Mouse (Mus musculus) gastrocnemius, postnatal 10 days (tissue): ENCODE measurements around the gene Serac1. TPM values are rescaled to one million over a fixed set of nuclear protein-coding genes. Genes with fewer than 3 reads are reported as not detected.

Experiments
- DNase-seq: peaks from one replicate; pipeline ENCODE4 v3.0.0; 2021; ENCODE audit warnings: mixed read lengths
- total RNA-seq, 2 experiments: library from RNA; stranded (reverse); gene quantifications; 2 replicates each; pipeline ENCODE4 v1.2.3; 2021

Gene Serac1
- total RNA-seq, 2 experiments from 2014 or later, result 7.9 to 8.2 TPM

DNA sequence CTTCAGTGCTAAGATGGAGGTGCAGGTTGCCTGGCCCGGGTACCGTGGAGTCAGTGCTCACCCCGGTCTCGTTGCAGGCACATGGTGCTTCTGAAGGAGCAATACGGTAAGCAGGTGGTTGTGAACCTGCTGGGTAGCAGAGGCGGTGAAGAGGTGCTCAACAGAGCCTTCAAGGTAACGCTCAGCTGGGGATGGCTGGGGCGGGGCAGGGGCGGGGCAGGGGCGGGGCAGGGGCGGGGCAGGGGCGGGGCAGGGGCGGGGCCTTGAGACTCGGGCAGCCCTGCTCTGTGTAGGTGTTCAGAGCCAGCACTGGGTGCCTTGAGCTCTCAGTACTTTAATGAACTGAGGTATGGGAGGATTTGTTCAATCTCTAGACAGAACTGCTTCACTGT is 74.3 kb downstream of the Serac1 start:
- no peak for DNase-seq

GRCm38 (mm10) chr17:6003661-6004060 is 75.9 kb downstream of the Serac1 start:
- DNase-seq, result no peak

- no peak for DNase-seq
These were observed 77.0 kb downstream of the Serac1 start for GRCm38 (mm10) chr17:6002563-6002962.

DNA sequence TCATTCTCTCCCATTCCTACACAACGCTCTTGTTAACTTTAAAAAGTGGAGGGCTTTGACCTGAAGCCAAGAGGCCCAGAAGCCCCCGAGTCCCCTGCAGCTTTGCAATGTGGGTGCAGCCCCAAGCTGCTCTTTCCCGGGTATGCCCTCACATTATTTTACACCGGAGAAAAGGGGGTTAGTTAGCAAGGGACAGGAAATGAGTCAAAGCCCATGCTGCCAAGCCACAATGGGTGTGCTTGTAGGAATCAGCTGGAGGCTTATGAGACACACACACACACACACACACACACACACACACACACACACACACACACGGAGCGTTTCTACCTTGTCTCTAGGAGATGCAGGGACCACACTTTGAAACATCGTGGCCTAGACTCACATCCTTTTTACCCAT is 77.7 kb downstream of the Serac1 start:
- no peak for DNase-seq

- no peak for DNase-seq
These were observed 78.2 kb downstream of the Serac1 start for GRCm38 (mm10) chr17:6001389-6001788.

GRCm38 (mm10) chr17:6000864-6001319 is 78.6 kb downstream of the Serac1 start:
- DNase-seq, result no peak

- no peak for DNase-seq
These were observed 80.5 kb downstream of the Serac1 start for GRCm38 (mm10) chr17:5999039-5999543.

- DNase-seq, result no peak
These were observed 81.4 kb downstream of the Serac1 start for GRCm38 (mm10) chr17:5998235-5998500.

- peak; percentile 65 for DNase-seq
These were observed 81.9 kb downstream of the Serac1 start for GRCm38 (mm10) chr17:5997380-5998234.

GRCm38 (mm10) chr17:5996589-5996988 is 83.0 kb downstream of the Serac1 start:
- no peak for DNase-seq

- DNase-seq, result no peak
These were observed 84.9 kb downstream of the Serac1 start for GRCm38 (mm10) chr17:5994606-5995005.

DNA sequence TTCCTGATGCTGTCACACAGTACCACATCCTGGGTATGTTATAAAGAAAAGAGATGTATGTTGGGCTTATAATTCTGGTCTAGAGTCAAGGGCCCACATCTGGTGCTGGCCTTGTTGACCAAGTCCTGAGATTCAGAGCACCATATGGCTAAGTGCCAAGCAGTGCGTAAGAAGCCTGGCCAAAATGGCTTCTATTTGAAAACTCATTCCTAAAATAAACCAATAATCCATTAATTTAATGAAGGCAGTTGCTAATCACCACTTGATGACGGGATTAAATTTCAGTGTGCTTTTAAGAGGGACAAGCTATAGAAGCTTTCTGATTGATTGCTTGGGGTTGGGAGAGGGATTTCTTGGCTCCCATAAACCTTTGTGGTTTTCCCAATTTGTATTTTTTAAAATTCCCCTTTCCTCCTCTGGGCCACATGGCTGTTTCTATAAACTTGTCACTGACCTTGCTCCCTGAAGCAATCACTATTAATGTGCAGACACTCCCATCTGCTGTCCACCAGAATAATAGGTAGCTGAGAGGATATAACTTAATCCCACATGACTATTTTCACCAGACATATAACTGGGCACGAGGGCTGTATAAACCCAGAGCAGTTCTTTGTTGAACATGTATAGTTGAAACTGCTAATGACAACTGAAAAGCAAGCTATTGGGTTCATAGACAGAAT is 85.8 kb downstream of the Serac1 start:
- DNase-seq, result no peak

- no peak for DNase-seq
These were observed 86.5 kb downstream of the Serac1 start for GRCm38 (mm10) chr17:5992866-5993580.

Other genes with a start within 250 kb of the Serac1 start
- 10 to 100 TPM; 28.2 to 29.8 TPM for gene Snx9, start 238.4 kb downstream of the Serac1 start, total RNA-seq
- 10 to 100 TPM; 30.0 to 31.4 TPM for gene Synj2, start 138.5 kb downstream of the Serac1 start, total RNA-seq
- 10 to 100 TPM; 65.4 to 69.1 TPM for gene Gtf2h5, start within 50 bp of the Serac1 start, total RNA-seq
- 100 to 1,000 TPM; 111 to 116 TPM for gene Tulp4, start 26.7 kb upstream of the Serac1 start, total RNA-seq
- 1 to 10 TPM; 7.4 to 8.2 TPM for gene Tmem181a, start 177.1 kb upstream of the Serac1 start, total RNA-seq
- gene Dynlt1a, start 237.8 kb upstream of the Serac1 start, total RNA-seq, result 1 to 10 TPM; 2.1 to 2.3 TPM